ENCODE assay signal across 15 mouse cellular contexts in genomic region chr19:6216046-6216705, GRCm38 (mm10). TPM values are rescaled to one million over a fixed set of nuclear protein-coding genes. Genes with fewer than 3 reads are reported as not detected.
"Had no signal": no experiment of that assay in that cellular context is flagged by ENCODE, and none has a peak within 500 bp of the region (broad histone marks: within the 10 kb centered on the region; RNA-seq: fewer than 3 reads in every experiment).

No protein-coding gene starts in this region.

- DNase-seq: liver, postnatal 0 days; lung, adult 2 months; lung, postnatal 14 days; lung, postnatal 36 days; retina, postnatal 1 day; right cerebral cortex, adult 18-20 months; right cerebral cortex, postnatal 25 days; right cerebral cortex, postnatal 4 days; spleen, adult 18-20 months; thymus, adult 18-20 months; thymus, postnatal 14 days; thymus, postnatal 36 days had no signal

RNA-seq across cellular contexts. Expression of gene Gpha2, which starts 10.0 kb away (rescaled TPM):
- total RNA-seq: megakaryocyte progenitor cell, adult 5-6 weeks; midbrain, postnatal 0 days; monocyte, adult 5-6 weeks had no signal

RNA-seq across cellular contexts. Expression of gene Majin, which starts 32.0 kb away (rescaled TPM):
- total RNA-seq: megakaryocyte progenitor cell, adult 5-6 weeks; midbrain, postnatal 0 days; monocyte, adult 5-6 weeks had no signal
